Mouse (Mus musculus) embryo, embryonic 10.5 days (tissue): ENCODE measurements around the gene Dgke.
"Not testable (repeated sequence)": the region's sequence is repeated elsewhere in the genome, so short reads cannot be mapped to it uniquely, and the experiment has no call there.

Source experiments
- DNase-seq: peaks from one replicate; pipeline ENCODE4 v3.0.0-alpha.2; 2015; ENCODE audit warnings: low spot score

The Dgke gene

GRCm38 (mm10) chr11:89074783-89075413 is 8.2 kb upstream of the Dgke start:
- no peak for DNase-seq

GRCm38 (mm10) chr11:89073541-89073940 is 6.9 kb upstream of the Dgke start, which contains the start of gene Gm525:
Gene Gm525 (plus strand): TSS chr11:89073841.
- DNase-seq = no peak

- no peak for DNase-seq
Measured at GRCm38 (mm10) chr11:89071522-89071921, 4.9 kb upstream of the Dgke start.

GRCm38 (mm10) chr11:89069303-89069702 is 2.7 kb upstream of the Dgke start:
- peak; percentile 83 for DNase-seq

GRCm38 (mm10) chr11:89068649-89069048 is 2.0 kb upstream of the Dgke start:
- DNase-seq = no peak

GRCm38 (mm10) chr11:89067871-89068490 is 1.3 kb upstream of the Dgke start:
- DNase-seq = no peak

GRCm38 (mm10) chr11:89067301-89067822 is 712 bp upstream of the Dgke start:
- no peak for DNase-seq

GRCm38 (mm10) chr11:89066126-89066525 is 524 bp downstream of the Dgke start:
- no peak for DNase-seq

- no peak for DNase-seq
Measured at GRCm38 (mm10) chr11:89065297-89065696, 1.4 kb downstream of the Dgke start.

GRCm38 (mm10) chr11:89064312-89064711 is 2.3 kb downstream of the Dgke start:
- no peak for DNase-seq

- no peak for DNase-seq
Measured at GRCm38 (mm10) chr11:89061362-89061761, 5.3 kb downstream of the Dgke start.

- DNase-seq = peak; percentile 92
Measured at GRCm38 (mm10) chr11:89060423-89061089, 6.1 kb downstream of the Dgke start.

- DNase-seq = peak; percentile 55
Measured at GRCm38 (mm10) chr11:89059919-89060422, 6.7 kb downstream of the Dgke start.

- DNase-seq = no peak
Measured at GRCm38 (mm10) chr11:89058515-89059270, 8.0 kb downstream of the Dgke start.

GRCm38 (mm10) chr11:89055931-89056690 is 10.5 kb downstream of the Dgke start:
- DNase-seq = no peak

GRCm38 (mm10) chr11:89051767-89052166 is 14.9 kb downstream of the Dgke start:
- no peak for DNase-seq

- DNase-seq = no peak
Measured at GRCm38 (mm10) chr11:89046021-89046420, 20.6 kb downstream of the Dgke start.

- DNase-seq = not testable (repeated sequence)
Measured at GRCm38 (mm10) chr11:89045501-89045900, 21.1 kb downstream of the Dgke start.

GRCm38 (mm10) chr11:89043046-89043445 is 23.6 kb downstream of the Dgke start:
- no peak for DNase-seq

- not testable (repeated sequence) for DNase-seq
Measured at GRCm38 (mm10) chr11:89041073-89041472, 25.6 kb downstream of the Dgke start.

- DNase-seq = peak; percentile 57
Measured at GRCm38 (mm10) chr11:89039325-89039724, 27.3 kb downstream of the Dgke start.
